Mouse (Mus musculus): Measurements from ENCODE around the gene Lancl1. TPM values are rescaled to one million over a fixed set of nuclear protein-coding genes. Genes with fewer than 3 reads are reported as not detected.

The Lancl1 gene
- 41.2 and 71.6 TPM in 2 replicates for total RNA-seq (2012; rRNA removed)

DNA sequence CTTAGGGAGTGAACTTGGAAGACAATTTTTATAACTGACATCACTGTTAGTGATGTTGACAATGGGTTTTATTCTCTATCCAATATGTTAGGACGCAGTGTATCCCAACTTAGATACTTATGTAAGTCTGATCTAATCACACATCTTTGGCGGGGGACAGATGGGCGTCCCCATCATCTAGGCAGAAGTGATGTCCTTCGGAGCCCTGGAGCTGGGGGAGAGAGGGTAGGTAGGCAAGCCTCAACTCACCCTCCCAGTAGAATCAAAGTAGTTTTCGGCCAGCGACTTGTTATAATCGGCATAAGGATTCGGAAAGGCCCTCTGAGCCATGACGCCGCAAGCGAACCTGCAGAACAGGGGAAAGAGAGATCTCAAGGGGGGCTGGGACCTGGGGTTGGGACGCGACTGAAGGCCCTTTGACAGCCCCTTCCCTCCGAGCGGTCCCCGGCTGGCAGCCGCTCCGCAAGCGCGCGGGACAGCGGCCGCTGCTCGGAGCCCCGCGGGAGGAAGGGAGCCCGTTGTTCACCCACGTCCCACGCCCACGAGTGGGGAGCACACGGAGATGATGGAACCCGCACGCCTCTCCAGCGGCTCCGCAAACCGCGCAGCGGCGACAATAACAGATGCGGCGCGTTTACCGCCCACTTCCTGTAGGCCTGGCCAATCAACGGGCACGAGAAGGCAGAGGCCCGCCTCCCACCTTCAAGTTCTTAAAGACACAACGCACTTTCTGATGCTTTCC is at the start of gene Lancl1:
Gene Lancl1, minus strand, starts transcription at position 627 of the 742 bp plus-strand sequence.
- peak; percentile 53 for DNase-seq (ENCODE audit: low read depth, low spot score)
- H3K4me3 ChIP-seq (ENCODE audit: insufficient read depth in 1 of 2, low read depth in 1 of 2, low read length in 2 of 2, poor library complexity in 1 of 2, severe bottlenecking in 1 of 2): peak within 1 kb of the TSS; percentile 88 to 94
- no peaks in the 10 kb centered on the region for H3K9me3 ChIP-seq (ENCODE audit: control insufficient read depth, insufficient read depth, low read depth, low read length)
- in situ Hi-C loops (cut with MboI; ENCODE audit: low sequenced_read_pairs in 2 of 2, unreplicated experiment in 2 of 2): no loop called here
- TF ChIP-seq ZC3H11A (IDR thresholded peaks at IDR 0.05; ENCODE audit: borderline replicate concordance, low read depth, low read length): no peak
- H3K27ac ChIP-seq (ENCODE audit: insufficient read depth, low read depth, low read length, poor library complexity, severe bottlenecking): no peak within 1 kb of the TSS
- peaks cover 0 to 6% of the 10 kb centered on the region in 2 experiments; a peak in 1 of 4 replicates for H3K4me1 ChIP-seq (ENCODE audit: control insufficient read depth in 2 of 2, insufficient read depth in 2 of 2, low read length in 2 of 2, poor library complexity in 1 of 2)
- peak within 1 kb of the TSS; percentile 86 for H3K9ac ChIP-seq (ENCODE audit: insufficient read depth, low read depth, low read length, poor library complexity, severe bottlenecking)
- H3K36me3 ChIP-seq (ENCODE audit: control insufficient read depth, insufficient read depth, low read length, poor library complexity, severe bottlenecking): peaks cover 5% of the 10 kb centered on the region; the same call in 1 of the 2 replicates

DNA sequence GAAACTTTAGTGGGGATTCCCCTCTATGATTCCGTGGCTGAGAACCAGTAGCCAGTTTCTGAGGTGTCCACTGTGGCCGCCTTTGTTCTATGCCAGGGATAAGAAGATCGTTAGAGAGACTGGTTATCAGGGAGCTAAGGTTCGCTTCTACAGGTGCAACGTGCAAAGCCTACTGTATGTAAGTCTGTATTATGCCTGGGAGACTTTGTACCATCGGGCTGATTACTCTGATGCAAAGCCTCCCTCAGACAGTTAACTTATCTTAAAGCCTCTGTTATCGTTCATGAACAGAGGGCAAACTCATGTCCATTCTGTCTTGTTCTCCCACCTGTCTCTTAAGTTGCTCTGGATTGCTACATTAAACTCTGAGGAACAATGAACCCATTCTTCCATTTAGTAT is 40.5 kb upstream of the Lancl1 start:
- H3K9me3 ChIP-seq (ENCODE audit: control insufficient read depth, insufficient read depth, low read depth, low read length): no peaks in the 10 kb centered on the region
- in situ Hi-C loops (cut with MboI; ENCODE audit: low sequenced_read_pairs in 2 of 2, unreplicated experiment in 2 of 2): no loop called here

GRCm38 (mm10) chr1:67078666-67079065 is 40.0 kb upstream of the Lancl1 start:
- no peak overlapping the region for H3K4me3 ChIP-seq (ENCODE audit: insufficient read depth in 1 of 2, low read depth in 1 of 2, low read length in 2 of 2, poor library complexity in 1 of 2, severe bottlenecking in 1 of 2)
- no peaks in the 10 kb centered on the region for H3K9me3 ChIP-seq (ENCODE audit: control insufficient read depth, insufficient read depth, low read depth, low read length)
- H3K27ac ChIP-seq (ENCODE audit: insufficient read depth, low read depth, low read length, poor library complexity, severe bottlenecking): no peak overlapping the region
- H3K9ac ChIP-seq (ENCODE audit: insufficient read depth, low read depth, low read length, poor library complexity, severe bottlenecking): no peak overlapping the region
- H3K4me1 ChIP-seq (ENCODE audit: control insufficient read depth in 2 of 2, insufficient read depth in 2 of 2, low read length in 2 of 2, poor library complexity in 1 of 2): no peaks in the 10 kb centered on the region
- DNase-seq (ENCODE audit: low read depth, low spot score): no peak
- TF ChIP-seq CHD2 (IDR thresholded peaks at IDR 0.05; ENCODE audit: low read depth, low read length) (no peak), ZNF384 (IDR thresholded peaks at IDR 0.05; ENCODE audit: low read depth, low read length) (no peak), MAFK (IDR thresholded peaks at IDR 0.05; ENCODE audit: insufficient read depth, low read depth, low read length) (no peak), HCFC1 (IDR thresholded peaks at IDR 0.05; ENCODE audit: borderline replicate concordance, insufficient read depth, low read length) (no peak)
- in situ Hi-C loops (cut with MboI; ENCODE audit: low sequenced_read_pairs in 2 of 2, unreplicated experiment in 2 of 2): no loop called here
- H3K36me3 ChIP-seq (ENCODE audit: control insufficient read depth, insufficient read depth, low read length, poor library complexity, severe bottlenecking): no peaks in the 10 kb centered on the region

More for the DNA sequence above, 40.5 kb upstream of the Lancl1 start:
- H3K27ac ChIP-seq (ENCODE audit: insufficient read depth, low read depth, low read length, poor library complexity, severe bottlenecking): no peak overlapping the region
- no peak overlapping the region for H3K9ac ChIP-seq (ENCODE audit: insufficient read depth, low read depth, low read length, poor library complexity, severe bottlenecking)
- no peaks in the 10 kb centered on the region for H3K4me1 ChIP-seq (ENCODE audit: control insufficient read depth in 2 of 2, insufficient read depth in 2 of 2, low read length in 2 of 2, poor library complexity in 1 of 2)
- no peak overlapping the region for H3K4me3 ChIP-seq (ENCODE audit: insufficient read depth in 1 of 2, low read depth in 1 of 2, low read length in 2 of 2, poor library complexity in 1 of 2, severe bottlenecking in 1 of 2)
- H3K36me3 ChIP-seq (ENCODE audit: control insufficient read depth, insufficient read depth, low read length, poor library complexity, severe bottlenecking): no peaks in the 10 kb centered on the region
- no peak for TF ChIP-seq HCFC1 (IDR thresholded peaks at IDR 0.05; ENCODE audit: borderline replicate concordance, insufficient read depth, low read length)
- no peak for TF ChIP-seq CHD2 (IDR thresholded peaks at IDR 0.05; ENCODE audit: low read depth, low read length)
- TF ChIP-seq ZC3H11A (IDR thresholded peaks at IDR 0.05; ENCODE audit: borderline replicate concordance, low read depth, low read length): no peak
- no peak for TF ChIP-seq MAFK (IDR thresholded peaks at IDR 0.05; ENCODE audit: insufficient read depth, low read depth, low read length)
- no peak for DNase-seq (ENCODE audit: low read depth, low spot score)

- in situ Hi-C loops (cut with MboI; ENCODE audit: low sequenced_read_pairs in 2 of 2, unreplicated experiment in 2 of 2): no loop called here
- TF ChIP-seq CHD2 (IDR thresholded peaks at IDR 0.05; ENCODE audit: low read depth, low read length): no peak
- no peak for TF ChIP-seq MAFK (IDR thresholded peaks at IDR 0.05; ENCODE audit: insufficient read depth, low read depth, low read length)
- no peak for TF ChIP-seq ZNF384 (IDR thresholded peaks at IDR 0.05; ENCODE audit: low read depth, low read length)
- TF ChIP-seq HCFC1 (IDR thresholded peaks at IDR 0.05; ENCODE audit: borderline replicate concordance, insufficient read depth, low read length): no peak
- no peak for TF ChIP-seq ZC3H11A (IDR thresholded peaks at IDR 0.05; ENCODE audit: borderline replicate concordance, low read depth, low read length)
- H3K27ac ChIP-seq (ENCODE audit: insufficient read depth, low read depth, low read length, poor library complexity, severe bottlenecking): no peak overlapping the region
- no peak overlapping the region for H3K9ac ChIP-seq (ENCODE audit: insufficient read depth, low read depth, low read length, poor library complexity, severe bottlenecking)
- H3K4me1 ChIP-seq (ENCODE audit: control insufficient read depth in 2 of 2, insufficient read depth in 2 of 2, low read length in 2 of 2, poor library complexity in 1 of 2): no peaks in the 10 kb centered on the region
- no peak overlapping the region for H3K4me3 ChIP-seq (ENCODE audit: insufficient read depth in 1 of 2, low read depth in 1 of 2, low read length in 2 of 2, poor library complexity in 1 of 2, severe bottlenecking in 1 of 2)
- DNase-seq (ENCODE audit: low read depth, low spot score): no peak
- no peaks in the 10 kb centered on the region for H3K36me3 ChIP-seq (ENCODE audit: control insufficient read depth, insufficient read depth, low read length, poor library complexity, severe bottlenecking)
- H3K9me3 ChIP-seq (ENCODE audit: control insufficient read depth, insufficient read depth, low read depth, low read length): no peaks in the 10 kb centered on the region
Observed at GRCm38 (mm10) chr1:67077739-67078138, 39.1 kb upstream of the Lancl1 start.

DNA sequence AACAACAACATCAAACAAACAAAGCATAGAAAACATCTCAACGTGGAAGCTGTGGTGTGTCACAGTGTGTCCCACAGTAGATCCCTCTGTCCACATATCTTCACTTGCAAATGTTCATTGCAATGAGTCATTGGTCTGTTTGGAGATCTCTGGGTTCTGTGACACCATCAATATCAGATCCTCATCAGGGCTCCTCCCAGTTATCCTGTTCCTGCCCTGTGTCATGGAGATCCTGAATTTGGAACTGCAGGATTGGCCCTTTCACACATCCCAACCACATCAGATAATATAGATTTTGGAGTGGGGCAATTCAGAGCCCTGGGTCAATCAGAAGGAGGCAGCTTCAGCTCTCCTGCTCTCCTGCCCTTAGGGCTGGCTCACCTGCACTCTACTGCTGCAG is 28.9 kb upstream of the Lancl1 start:
- in situ Hi-C loops (cut with MboI; ENCODE audit: low sequenced_read_pairs in 2 of 2, unreplicated experiment in 2 of 2): no loop called here
- Histone ChIP-seq H3K27ac (ENCODE audit: insufficient read depth, low read depth, low read length, poor library complexity, severe bottlenecking) (no peak overlapping the region), H3K9ac (ENCODE audit: insufficient read depth, low read depth, low read length, poor library complexity, severe bottlenecking) (no peak overlapping the region), H3K4me3 (ENCODE audit: insufficient read depth in 1 of 2, low read depth in 1 of 2, low read length in 2 of 2, poor library complexity in 1 of 2, severe bottlenecking in 1 of 2) (no peak overlapping the region), H3K36me3 (ENCODE audit: control insufficient read depth, insufficient read depth, low read length, poor library complexity, severe bottlenecking) (no peaks in the 10 kb centered on the region), H3K9me3 (ENCODE audit: control insufficient read depth, insufficient read depth, low read depth, low read length) (no peaks in the 10 kb centered on the region), H3K4me1 (ENCODE audit: control insufficient read depth in 2 of 2, insufficient read depth in 2 of 2, low read length in 2 of 2, poor library complexity in 1 of 2) (no peaks in the 10 kb centered on the region)
- no peak for DNase-seq (ENCODE audit: low read depth, low spot score)
- TF ChIP-seq HCFC1 (IDR thresholded peaks at IDR 0.05; ENCODE audit: borderline replicate concordance, insufficient read depth, low read length): no peak

Data from ES-E14 (cell line).